Mouse (Mus musculus): ENCODE data around the gene Tmem126b. TPM values are rescaled to one million over a fixed set of nuclear protein-coding genes. Genes with fewer than 3 reads are reported as not detected.
A peak's percentile ranks its signal among the peaks of the same experiment; 100 is the strongest.

Gene Tmem126b
- polyA plus RNA-seq, 1 experiment, result 0.31 TPM

DNA sequence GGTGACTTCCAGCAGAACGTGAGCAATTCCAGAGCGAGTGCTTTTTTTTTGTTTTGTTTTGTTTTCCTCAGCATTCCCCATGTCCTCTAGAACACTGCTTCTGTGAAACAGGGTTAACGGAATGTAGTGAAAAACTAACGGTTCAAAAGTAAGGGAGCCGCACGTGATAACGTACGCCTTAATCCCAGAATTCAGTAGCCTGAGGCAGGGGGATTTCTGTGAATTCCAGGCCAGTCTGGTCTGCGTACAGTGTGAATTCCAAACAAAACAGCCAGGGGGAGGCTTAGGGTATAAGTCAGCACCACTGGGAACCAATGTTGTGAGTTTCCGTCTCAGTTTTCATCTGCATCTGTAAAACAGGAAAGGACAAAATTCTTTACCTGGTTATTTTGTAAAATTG is 18.3 kb downstream of the Tmem126b start:
- peaks cover 38% of the 10 kb centered on the region for H3K4me1 ChIP-seq (ENCODE audit: control insufficient read depth)
- TF ChIP-seq GATA1 (IDR thresholded peaks at IDR 0.05; ENCODE audit: low read length), result no peak
- TF ChIP-seq TAL1 (IDR thresholded peaks at IDR 0.05; ENCODE audit: low read length), result no peak
- no peaks in the 10 kb centered on the region for H3K9me3 ChIP-seq (ENCODE audit: control insufficient read depth, low read length)
- peaks cover 27% of the 10 kb centered on the region for H3K36me3 ChIP-seq (ENCODE audit: control insufficient read depth)
- H3K27me3 ChIP-seq (ENCODE audit: control insufficient read depth), result peaks cover 7% of the 10 kb centered on the region; the same call in 1 of the 2 replicates
- peak overlapping the region; percentile 82 for H3K4me3 ChIP-seq (replicated peaks)

DNA sequence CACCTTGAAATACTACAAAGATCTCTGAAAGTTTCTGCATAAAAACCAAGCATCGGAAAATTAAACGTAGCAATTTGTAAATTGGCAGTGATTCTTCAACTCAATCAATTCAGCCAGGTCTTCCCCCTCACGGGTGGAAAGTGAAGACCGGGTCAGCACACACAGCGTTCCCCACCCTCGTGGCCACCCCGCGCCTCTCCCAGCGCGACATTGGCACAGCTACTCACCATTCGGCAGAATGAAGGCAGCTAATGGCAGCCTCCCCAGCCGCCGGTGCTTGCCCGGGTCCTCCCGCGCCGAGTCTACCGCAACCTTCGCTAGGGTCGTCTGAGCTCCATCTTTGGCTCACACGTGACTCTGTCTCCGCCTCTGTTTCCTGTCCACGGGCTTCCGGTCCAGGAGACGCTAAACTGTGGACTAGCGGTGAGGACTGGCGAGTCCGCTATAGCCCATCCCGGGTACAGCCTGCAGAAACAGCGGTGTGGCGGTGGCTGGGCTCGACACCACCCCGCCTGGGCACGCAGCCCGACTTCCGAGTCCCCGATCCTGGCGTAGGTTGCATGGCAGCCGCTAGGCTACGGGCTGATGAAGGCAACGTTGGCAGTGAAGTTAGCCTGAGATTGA is 18.8 kb downstream of the Tmem126b start, which contains the start of gene Tmem126a:
Gene Tmem126a (minus strand): TSS at position 385 of the 624 bp plus-strand sequence.
- Histone ChIP-seq H3K9me3 (ENCODE audit: control insufficient read depth, low read length) (no peaks in the 10 kb centered on the region), H3K4me3 (replicated peaks) (peak within 1 kb of the TSS; percentile 82)
- no peak for TF ChIP-seq GATA1 (IDR thresholded peaks at IDR 0.05; ENCODE audit: low read length)
- no peak for TF ChIP-seq TAL1 (IDR thresholded peaks at IDR 0.05; ENCODE audit: low read length)

DNA sequence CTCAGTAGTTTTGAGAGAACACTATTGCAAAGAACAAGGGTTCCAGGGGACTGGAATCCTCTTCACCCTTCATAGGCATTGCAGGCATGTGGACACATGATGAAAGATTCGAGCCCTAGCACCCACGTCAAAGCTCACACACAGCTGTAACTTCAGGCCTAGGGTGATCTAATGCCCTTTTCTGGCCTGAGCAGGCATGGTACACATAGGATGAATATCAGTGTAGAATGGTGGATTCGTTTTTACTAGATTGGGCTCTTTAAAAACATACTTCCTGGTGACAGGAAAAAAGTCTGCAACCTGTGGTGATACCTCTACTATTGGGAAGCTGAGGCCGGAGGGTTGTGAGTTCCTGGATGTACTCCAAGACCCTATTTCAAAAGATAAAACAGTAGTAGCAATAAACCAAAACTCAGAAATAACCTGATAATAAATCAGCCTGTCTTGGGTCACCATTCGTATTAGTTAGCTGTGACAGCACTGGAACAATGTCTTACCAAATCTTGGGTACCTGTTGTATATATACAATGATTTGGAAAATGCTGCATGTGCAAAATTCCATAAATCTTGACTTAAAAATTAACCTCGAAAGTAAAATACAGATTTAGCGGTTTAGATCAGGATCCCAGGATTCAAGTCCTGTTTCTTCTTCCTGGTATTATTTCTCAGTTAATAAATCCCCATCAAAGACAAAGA is 19.5 kb downstream of the Tmem126b start:
- peaks cover 39% of the 10 kb centered on the region for H3K36me3 ChIP-seq (ENCODE audit: control insufficient read depth)
- TF ChIP-seq GATA1 (IDR thresholded peaks at IDR 0.05; ENCODE audit: low read length) (no peak), TAL1 (IDR thresholded peaks at IDR 0.05; ENCODE audit: low read length) (no peak)
- peaks cover 36% of the 10 kb centered on the region for H3K4me1 ChIP-seq (ENCODE audit: control insufficient read depth)
- peak overlapping the region; percentile 82 for H3K4me3 ChIP-seq (replicated peaks)
- peaks cover 7% of the 10 kb centered on the region; the same call in 1 of the 2 replicates for H3K27me3 ChIP-seq (ENCODE audit: control insufficient read depth)
- no peaks in the 10 kb centered on the region for H3K9me3 ChIP-seq (ENCODE audit: control insufficient read depth, low read length)

More for the DNA sequence above, 18.8 kb downstream of the Tmem126b start, which contains the start of gene Tmem126a:
- Histone ChIP-seq H3K36me3 (ENCODE audit: control insufficient read depth) (peaks cover 32% of the 10 kb centered on the region), H3K27me3 (ENCODE audit: control insufficient read depth) (peaks cover 7% of the 10 kb centered on the region; the same call in 1 of the 2 replicates), H3K4me1 (ENCODE audit: control insufficient read depth) (peaks cover 38% of the 10 kb centered on the region)

DNA sequence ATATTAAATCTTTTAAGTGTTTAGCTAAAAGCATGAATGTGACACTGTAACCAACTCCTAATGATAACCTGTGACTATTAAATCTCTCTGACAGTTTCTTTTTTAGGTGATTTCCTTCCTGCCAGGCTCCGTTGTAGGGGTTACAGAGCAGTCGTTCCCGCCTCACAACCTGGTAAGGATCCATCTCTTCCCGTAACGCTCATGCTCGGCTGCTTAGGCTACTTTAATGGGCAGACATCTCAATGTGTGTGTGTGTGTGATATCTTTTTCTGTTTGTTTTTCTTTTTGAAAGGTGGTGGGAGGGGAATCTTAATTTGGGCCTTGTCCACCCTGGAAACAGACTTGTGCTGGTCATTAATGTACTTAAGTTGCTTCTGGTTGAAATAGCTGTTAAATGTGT is 31.6 kb downstream of the Tmem126b start:
- peaks cover 16% of the 10 kb centered on the region for H3K4me1 ChIP-seq (ENCODE audit: control insufficient read depth)
- TF ChIP-seq TAL1 (IDR thresholded peaks at IDR 0.05; ENCODE audit: low read length) (no peak), GATA1 (IDR thresholded peaks at IDR 0.05; ENCODE audit: low read length) (no peak)

DNA sequence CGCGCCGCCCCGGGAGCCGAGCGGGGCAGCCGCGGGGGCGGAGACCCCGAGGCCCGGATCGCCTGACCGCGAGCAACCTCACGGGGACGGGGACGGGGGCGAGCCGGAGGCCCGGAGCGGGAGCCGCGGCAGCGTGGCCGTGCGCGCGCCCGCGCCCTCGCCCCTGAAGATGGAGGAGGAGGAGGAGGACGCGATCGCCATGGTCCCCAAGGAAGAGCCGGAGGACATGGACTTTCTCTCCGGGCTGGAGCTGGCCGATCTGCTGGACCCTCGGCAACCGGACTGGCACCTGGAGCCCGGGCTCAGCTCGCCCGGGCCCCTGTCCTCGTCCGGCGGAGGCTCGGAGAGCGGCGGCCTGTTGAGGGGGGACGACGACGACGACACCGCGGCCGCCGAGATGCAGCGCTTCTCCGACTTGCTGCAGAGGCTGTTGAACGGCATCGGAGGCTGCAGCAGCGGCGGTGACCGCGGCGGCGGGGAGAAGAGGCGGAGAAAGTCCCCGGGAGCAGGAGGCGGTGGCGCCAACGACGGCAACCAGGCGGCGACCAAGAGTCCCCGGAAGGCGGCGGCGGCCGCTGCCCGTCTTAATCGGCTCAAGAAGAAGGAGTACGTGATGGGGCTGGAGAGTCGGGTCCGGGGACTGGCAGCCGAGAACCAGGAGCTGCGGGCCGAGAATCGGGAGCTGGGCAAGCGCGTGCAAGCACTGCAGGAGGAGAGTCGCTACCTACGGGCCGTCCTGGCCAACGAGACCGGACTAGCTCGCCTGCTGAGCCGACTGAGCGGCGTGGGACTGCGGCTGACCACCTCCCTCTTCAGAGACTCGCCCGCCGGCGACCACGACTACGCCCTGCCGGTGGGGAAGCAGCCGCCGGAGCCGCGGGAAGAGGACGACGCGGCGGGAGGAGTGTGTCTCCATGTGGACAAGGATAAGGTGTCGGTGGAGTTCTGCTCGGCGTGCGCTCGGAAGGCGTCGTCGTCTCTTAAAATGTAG is 32.4 kb downstream of the Tmem126b start:
- TF ChIP-seq GATA1 (IDR thresholded peaks at IDR 0.05; ENCODE audit: low read length) (no peak), TAL1 (IDR thresholded peaks at IDR 0.05; ENCODE audit: low read length) (no peak)
- H3K4me1 ChIP-seq (ENCODE audit: control insufficient read depth), result peaks cover 16% of the 10 kb centered on the region

More for the DNA sequence above, 31.6 kb downstream of the Tmem126b start:
- Histone ChIP-seq H3K27me3 (ENCODE audit: control insufficient read depth) (no peaks in the 10 kb centered on the region), H3K9me3 (ENCODE audit: control insufficient read depth, low read length) (no peaks in the 10 kb centered on the region), H3K36me3 (ENCODE audit: control insufficient read depth) (peaks cover 41% of the 10 kb centered on the region), H3K4me3 (replicated peaks) (peak overlapping the region; percentile 99)

DNA sequence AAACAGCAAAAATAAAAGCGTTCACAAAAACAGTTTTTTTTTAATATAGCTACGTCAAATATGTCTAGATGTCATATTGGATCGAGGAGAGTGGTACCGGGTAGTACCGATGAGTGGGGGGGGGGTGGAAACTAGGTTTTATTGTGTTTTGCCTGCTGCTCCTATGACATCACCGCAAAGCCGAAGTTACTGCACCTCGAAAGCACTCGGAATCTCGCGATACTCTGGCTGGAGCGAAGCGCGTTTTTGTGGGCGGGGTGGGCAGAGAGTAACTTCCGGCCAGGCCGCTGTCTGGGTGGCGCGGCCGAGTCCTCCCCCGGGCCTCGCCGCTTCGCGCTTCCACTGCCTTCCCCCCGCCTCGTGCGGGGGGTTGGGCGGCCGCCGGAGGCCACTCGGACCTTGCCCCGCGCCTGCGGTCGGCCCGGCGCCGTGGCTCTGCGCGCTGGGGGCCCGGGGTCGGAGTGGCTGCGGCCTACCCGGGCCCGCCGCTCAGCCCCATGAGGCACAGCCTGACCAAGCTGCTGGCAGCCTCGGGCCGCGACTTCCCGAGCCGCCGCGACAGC is 33.2 kb downstream of the Tmem126b start, which contains the start of gene Crebzf:
Gene Crebzf (plus strand): TSS at position 212 of the 563 bp plus-strand sequence.
- Histone ChIP-seq H3K27me3 (ENCODE audit: control insufficient read depth) (no peaks in the 10 kb centered on the region), H3K4me3 (replicated peaks) (peak within 1 kb of the TSS; percentile 99), H3K4me1 (ENCODE audit: control insufficient read depth) (peaks cover 16% of the 10 kb centered on the region), H3K36me3 (ENCODE audit: control insufficient read depth) (peaks cover 25% of the 10 kb centered on the region), H3K9me3 (ENCODE audit: control insufficient read depth, low read length) (no peaks in the 10 kb centered on the region)
- no peak for TF ChIP-seq TAL1 (IDR thresholded peaks at IDR 0.05; ENCODE audit: low read length)
- TF ChIP-seq GATA1 (IDR thresholded peaks at IDR 0.05; ENCODE audit: low read length), result no peak

More for the DNA sequence above, 32.4 kb downstream of the Tmem126b start:
- Histone ChIP-seq H3K36me3 (ENCODE audit: control insufficient read depth) (peaks cover 33% of the 10 kb centered on the region), H3K9me3 (ENCODE audit: control insufficient read depth, low read length) (no peaks in the 10 kb centered on the region), H3K27me3 (ENCODE audit: control insufficient read depth) (no peaks in the 10 kb centered on the region), H3K4me3 (replicated peaks) (peak overlapping the region; percentile 99)

DNA sequence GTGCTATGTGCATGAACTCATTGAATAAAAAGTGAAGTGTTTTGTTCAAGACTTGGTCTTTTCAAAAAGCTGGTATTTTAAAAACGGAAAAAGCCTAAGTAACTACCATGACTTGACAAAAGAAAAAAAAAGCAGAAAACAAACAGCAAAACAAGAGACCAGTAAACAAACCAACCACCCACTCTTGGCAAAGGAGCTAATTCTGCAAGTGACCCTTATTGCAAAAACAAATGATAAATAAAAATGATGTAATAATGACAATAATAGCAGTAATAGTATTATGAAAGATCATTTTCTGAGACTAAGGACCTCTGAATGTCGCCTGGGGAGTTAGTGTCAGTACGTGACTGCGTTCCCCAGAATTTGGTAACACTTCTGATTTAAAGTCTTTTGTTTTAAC is 33.7 kb downstream of the Tmem126b start:
- Histone ChIP-seq H3K27me3 (ENCODE audit: control insufficient read depth) (no peaks in the 10 kb centered on the region), H3K9me3 (ENCODE audit: control insufficient read depth, low read length) (no peaks in the 10 kb centered on the region), H3K4me3 (replicated peaks) (peak overlapping the region; percentile 99), H3K4me1 (ENCODE audit: control insufficient read depth) (peaks cover 16% of the 10 kb centered on the region), H3K36me3 (ENCODE audit: control insufficient read depth) (peaks cover 20% of the 10 kb centered on the region)
- TF ChIP-seq GATA1 (IDR thresholded peaks at IDR 0.05; ENCODE audit: low read length), result no peak
- no peak for TF ChIP-seq TAL1 (IDR thresholded peaks at IDR 0.05; ENCODE audit: low read length)

DNA sequence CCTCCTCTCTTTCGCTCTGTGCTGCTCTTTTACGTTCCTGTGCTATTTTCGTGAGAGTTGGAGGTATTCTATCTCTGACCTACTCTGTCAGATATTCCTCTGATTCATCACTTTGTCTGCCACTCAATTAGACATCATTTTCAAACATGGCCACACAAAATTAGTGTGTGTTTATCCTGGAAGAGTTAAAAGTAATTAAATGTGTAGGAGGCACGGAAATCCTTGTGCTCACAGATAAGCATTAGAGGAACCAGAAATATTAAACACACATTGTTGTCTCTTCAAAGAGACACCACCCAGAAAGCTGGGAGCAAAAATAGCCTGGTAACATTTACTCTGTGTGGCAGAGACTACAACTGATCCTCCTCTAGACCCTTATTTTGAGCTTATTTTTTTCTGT is 35.8 kb downstream of the Tmem126b start:
- Histone ChIP-seq H3K27me3 (ENCODE audit: control insufficient read depth) (no peaks in the 10 kb centered on the region), H3K4me3 (replicated peaks) (no peak overlapping the region), H3K9me3 (ENCODE audit: control insufficient read depth, low read length) (no peaks in the 10 kb centered on the region), H3K4me1 (ENCODE audit: control insufficient read depth) (peaks cover 9% of the 10 kb centered on the region), H3K36me3 (ENCODE audit: control insufficient read depth) (peaks cover 6% of the 10 kb centered on the region)
- TF ChIP-seq GATA1 (IDR thresholded peaks at IDR 0.05; ENCODE audit: low read length) (no peak), TAL1 (IDR thresholded peaks at IDR 0.05; ENCODE audit: low read length) (no peak)
